Mouse (Mus musculus) thymus, adult 2 months (tissue): ENCODE measurements around the gene Dst.

Experiments used
- CTCF ChIP-seq: fragments of 200-500 bp; IDR thresholded peaks from 2 replicates; pipeline ENCODE4 v1.5.1; 2012; ENCODE audit warnings: mild to moderate bottlenecking, control low read depth, low read length, moderate library complexity, borderline replicate concordance; ENCODE audit not compliant: control insufficient read depth, poor library complexity, insufficient read depth; ENCODE audit errors: extremely low read depth
- POLR2A ChIP-seq: fragments of 200-500 bp; IDR thresholded peaks from 2 replicates; pipeline ENCODE4 v1.6.1; 2012; ENCODE audit warnings: mild to moderate bottlenecking, low read length, control low read depth, moderate library complexity; ENCODE audit not compliant: control insufficient read depth, poor library complexity, insufficient read depth; ENCODE audit errors: extremely low read depth

DNA sequence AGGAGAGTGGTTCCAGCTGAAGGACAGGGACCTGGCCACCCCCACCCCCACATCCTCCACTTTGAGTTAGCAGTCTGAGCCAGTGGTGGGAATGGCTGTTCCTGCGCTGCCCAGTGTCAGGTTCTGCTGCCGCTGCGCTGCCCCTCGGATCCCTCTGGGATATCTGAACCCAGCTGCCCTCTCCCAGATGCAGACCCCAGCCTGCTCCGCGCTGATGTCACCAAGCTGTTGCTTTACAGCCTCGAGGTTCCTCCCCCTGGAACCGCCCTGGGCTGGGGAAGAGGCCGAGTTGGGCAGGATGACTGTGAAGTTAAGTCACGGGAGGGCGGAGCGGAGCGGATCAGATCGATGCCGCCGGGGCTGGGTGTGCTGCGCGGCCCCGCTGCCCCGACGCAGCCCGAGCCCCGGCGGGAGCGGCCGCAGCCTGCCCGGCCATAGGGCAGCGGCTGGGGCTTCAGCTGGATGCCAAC lies 328.3 kb downstream of the Dst start:
- TF ChIP-seq CTCF (no peak), POLR2A (no peak)
